ENCODE assay signal across 17 mouse cellular contexts in genomic region chr15:78559141-78559979, GRCm38 (mm10). TPM values are rescaled to one million over a fixed set of nuclear protein-coding genes. Genes with fewer than 3 reads are reported as not detected.
"Had no signal": no experiment of that assay in that cellular context is flagged by ENCODE, and none has a peak within 500 bp of the region (broad histone marks: within the 10 kb centered on the region; RNA-seq: fewer than 3 reads in every experiment).

No protein-coding gene starts in this region.

- H3K36me3 ChIP-seq: limb, embryonic 15.5 days; lung, embryonic 15.5 days; midbrain, embryonic 12.5 days; neural tube, embryonic 15.5 days; stomach, embryonic 15.5 days had no signal

- DNase-seq: kidney, adult 8-10 months; kidney, postnatal 36 days; layer of hippocampus, adult 9-11 months; layer of hippocampus, postnatal 36 days; lung, postnatal 14 days; right cerebral cortex, adult 18-20 months; right cerebral cortex, postnatal 25 days had no signal

- H3K27ac ChIP-seq: limb, embryonic 15.5 days; liver, embryonic 12.5 days; lung, embryonic 15.5 days; macrophage; midbrain, embryonic 12.5 days; neural tube, embryonic 15.5 days; stomach, embryonic 15.5 days had no signal

- H3K27me3 ChIP-seq: limb, embryonic 15.5 days; lung, embryonic 15.5 days; midbrain, embryonic 12.5 days; neural tube, embryonic 15.5 days; stomach, embryonic 15.5 days had no signal

- ATAC-seq: intestine, embryonic 16.5 days; liver, embryonic 12.5 days had no signal

- H3K4me3 ChIP-seq: limb, embryonic 15.5 days; liver, embryonic 12.5 days; lung, embryonic 15.5 days; megakaryocyte, embryonic 14.5 days; midbrain, embryonic 12.5 days; neural tube, embryonic 15.5 days; stomach, embryonic 15.5 days had no signal

- H3K4me1 ChIP-seq: lung, embryonic 15.5 days; midbrain, embryonic 12.5 days; neural tube, embryonic 15.5 days; stomach, embryonic 15.5 days had no signal

RNA-seq across cellular contexts. Expression of gene Sstr3, which starts 14.9 kb away (rescaled TPM):
- polyA plus RNA-seq: limb, embryonic 11.5 days; lung, embryonic 15.5 days; macrophage had no signal
